Mouse (Mus musculus): ENCODE results near the gene Zfp629. TPM values are rescaled to one million over a fixed set of nuclear protein-coding genes. Genes with fewer than 3 reads are reported as not detected.

Zfp629 gene
- polyA plus RNA-seq, 1 experiment = 6.0 TPM

DNA sequence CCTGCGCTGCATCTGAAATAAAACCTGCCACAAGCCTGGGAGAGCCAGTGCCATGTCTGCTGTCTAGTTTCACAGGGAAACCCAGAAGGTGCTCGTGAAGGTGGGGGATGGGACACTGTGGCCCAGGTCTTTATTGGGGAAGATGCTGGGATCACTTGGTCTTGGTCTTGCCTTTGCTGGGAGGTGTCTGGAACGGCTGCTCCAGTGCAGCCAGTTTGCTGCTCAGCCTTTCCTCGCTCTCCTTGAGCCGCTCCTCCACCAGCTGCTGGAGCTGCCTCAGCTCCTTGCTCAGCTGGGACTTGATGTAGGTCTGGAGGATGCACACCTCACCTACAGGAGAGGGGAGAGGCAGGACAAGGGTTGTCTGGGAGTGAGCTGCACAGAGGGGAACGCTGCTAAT is 32.3 kb downstream of the Zfp629 start:
- Histone ChIP-seq H3K27me3 (ENCODE audit: control insufficient read depth, insufficient read depth, low read length, poor library complexity, severe bottlenecking) (no peaks in the 10 kb centered on the region), H3K9ac (ENCODE audit: low read depth, poor library complexity, severe bottlenecking) (no peak overlapping the region), H3K4me1 (ENCODE audit: control insufficient read depth, insufficient read depth, low read length) (no peaks in the 10 kb centered on the region), H3K9me3 (replicated peaks; ENCODE audit: control insufficient read depth, insufficient read depth, low read length, poor library complexity, severe bottlenecking) (no peaks in the 10 kb centered on the region), H3K36me3 (ENCODE audit: control insufficient read depth, insufficient read depth, low read length, poor library complexity, severe bottlenecking) (peaks cover 23% of the 10 kb centered on the region), H3K4me3 (ENCODE audit: low read depth, low read length) (no peak overlapping the region), H3K27ac (ENCODE audit: insufficient read depth, low read length) (no peak overlapping the region)
- TF ChIP-seq CTCF (IDR thresholded peaks at IDR 0.05; ENCODE audit: low read depth, low read length) = no peak
- TF ChIP-seq POLR2A (IDR thresholded peaks at IDR 0.05; ENCODE audit: insufficient read depth, low read length) = no peak
- no peak for TF ChIP-seq EP300 (IDR thresholded peaks at IDR 0.05; ENCODE audit: insufficient read depth, low read depth, low read length)

DNA sequence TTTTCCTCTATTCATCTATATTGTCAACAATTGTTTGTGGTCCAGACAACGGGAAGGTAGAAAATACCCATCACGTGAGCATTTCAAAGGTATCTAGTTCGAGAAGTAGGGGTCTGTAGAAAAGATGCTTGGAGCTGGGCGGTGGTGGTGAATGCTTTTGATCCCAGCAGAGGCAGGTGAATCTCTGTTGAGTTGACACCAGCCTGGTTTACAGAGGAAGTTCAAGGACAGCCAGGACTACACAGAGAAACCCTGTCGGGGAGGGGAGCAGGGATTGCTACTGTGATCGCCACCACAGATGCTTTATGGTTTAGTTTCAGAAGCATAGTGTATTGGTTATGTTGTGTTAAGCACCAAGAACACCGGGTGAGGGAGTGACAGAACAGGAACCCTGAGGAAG is 41.5 kb downstream of the Zfp629 start:
- H3K9ac ChIP-seq (ENCODE audit: low read depth, poor library complexity, severe bottlenecking) = peak overlapping the region; percentile 95
- peak overlapping the region; percentile 72 for H3K4me3 ChIP-seq (ENCODE audit: low read depth, low read length)
- H3K9me3 ChIP-seq (replicated peaks; ENCODE audit: control insufficient read depth, insufficient read depth, low read length, poor library complexity, severe bottlenecking) = no peaks in the 10 kb centered on the region
- TF ChIP-seq EP300 (IDR thresholded peaks at IDR 0.05; ENCODE audit: insufficient read depth, low read depth, low read length) (no peak), CTCF (IDR thresholded peaks at IDR 0.05; ENCODE audit: low read depth, low read length) (no peak)
- H3K4me1 ChIP-seq (ENCODE audit: control insufficient read depth, insufficient read depth, low read length) = peaks cover 2% of the 10 kb centered on the region
- H3K36me3 ChIP-seq (ENCODE audit: control insufficient read depth, insufficient read depth, low read length, poor library complexity, severe bottlenecking) = 0 out of 2 replicates have a peak, but pooled peaks cover 4% of the 10 kb centered on the region
- no peak overlapping the region for H3K27ac ChIP-seq (ENCODE audit: insufficient read depth, low read length)
- H3K27me3 ChIP-seq (ENCODE audit: control insufficient read depth, insufficient read depth, low read length, poor library complexity, severe bottlenecking) = no peaks in the 10 kb centered on the region

DNA sequence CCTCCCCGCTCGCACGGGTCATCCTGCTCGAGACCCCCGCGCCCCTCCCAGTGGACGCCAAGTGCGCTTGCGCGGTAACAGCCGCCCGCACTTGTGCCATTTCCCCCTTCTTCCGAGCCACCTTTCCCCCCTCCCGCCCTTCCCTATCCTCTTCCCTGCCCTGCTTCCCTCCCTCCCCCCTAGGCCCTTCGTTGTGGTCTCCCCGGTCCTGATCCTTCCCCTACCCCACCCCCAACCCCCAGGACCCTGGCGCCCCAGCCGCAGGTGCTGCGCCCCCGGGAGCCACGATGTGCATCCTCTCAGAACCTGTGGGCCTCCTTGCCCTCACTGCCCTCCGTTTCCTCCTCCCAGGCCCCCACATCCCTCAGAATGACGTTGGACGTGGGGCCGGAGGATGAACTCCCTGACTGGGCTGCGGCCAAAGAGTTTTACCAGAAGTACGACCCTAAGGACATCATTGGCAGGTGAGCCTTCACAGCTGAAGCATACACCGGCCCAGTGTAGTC is 42.0 kb downstream of the Zfp629 start:
- H3K4me3 ChIP-seq (ENCODE audit: low read depth, low read length) = peak overlapping the region; percentile 72
- 0 out of 2 replicates have a peak overlapping the region, but pooled peaks have one; percentile 1 for H3K27ac ChIP-seq (ENCODE audit: insufficient read depth, low read length)
- no peak for TF ChIP-seq CTCF (IDR thresholded peaks at IDR 0.05; ENCODE audit: low read depth, low read length)
- no peak for TF ChIP-seq POLR2A (IDR thresholded peaks at IDR 0.05; ENCODE audit: insufficient read depth, low read length)
- no peak for TF ChIP-seq EP300 (IDR thresholded peaks at IDR 0.05; ENCODE audit: insufficient read depth, low read depth, low read length)
- H3K27me3 ChIP-seq (ENCODE audit: control insufficient read depth, insufficient read depth, low read length, poor library complexity, severe bottlenecking) = no peaks in the 10 kb centered on the region
- 0 out of 2 replicates have a peak, but pooled peaks cover 4% of the 10 kb centered on the region for H3K36me3 ChIP-seq (ENCODE audit: control insufficient read depth, insufficient read depth, low read length, poor library complexity, severe bottlenecking)
- H3K9me3 ChIP-seq (replicated peaks; ENCODE audit: control insufficient read depth, insufficient read depth, low read length, poor library complexity, severe bottlenecking) = no peaks in the 10 kb centered on the region
- peak overlapping the region; percentile 95 for H3K9ac ChIP-seq (ENCODE audit: low read depth, poor library complexity, severe bottlenecking)
- peaks cover 2% of the 10 kb centered on the region for H3K4me1 ChIP-seq (ENCODE audit: control insufficient read depth, insufficient read depth, low read length)

DNA sequence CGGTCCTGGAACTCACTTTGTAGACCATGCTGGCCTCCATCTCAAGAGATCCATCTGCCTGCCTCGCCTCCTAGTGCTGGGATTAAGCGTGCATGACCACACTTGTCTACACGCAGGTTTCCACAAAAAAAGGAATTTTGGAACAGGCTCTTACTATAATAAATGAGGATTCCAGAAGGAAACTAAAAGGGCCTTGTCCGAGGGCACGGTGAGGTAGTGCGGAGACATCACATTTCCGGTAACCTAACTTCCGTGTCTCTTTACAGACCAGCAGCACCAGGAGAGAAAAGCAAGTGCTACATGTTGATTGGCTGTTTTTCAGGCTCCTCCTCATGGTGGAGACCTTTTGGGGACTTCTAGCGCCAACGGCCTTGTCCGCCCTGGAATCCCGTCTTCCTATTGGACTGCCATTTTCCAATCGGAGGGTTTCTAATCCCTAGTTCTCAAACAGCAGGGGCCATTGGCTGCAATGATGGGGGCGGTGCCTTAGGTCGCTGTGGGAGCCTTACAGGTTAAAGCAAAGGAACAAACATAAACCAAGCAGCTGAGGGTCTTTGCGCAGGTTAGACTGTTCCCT is 42.6 kb downstream of the Zfp629 start, which contains the start of gene Phkg2:
Phkg2 (plus strand) TSS at position 446 of the 577 bp plus-strand sequence.
- H3K27me3 ChIP-seq (ENCODE audit: control insufficient read depth, insufficient read depth, low read length, poor library complexity, severe bottlenecking) = no peaks in the 10 kb centered on the region
- H3K36me3 ChIP-seq (ENCODE audit: control insufficient read depth, insufficient read depth, low read length, poor library complexity, severe bottlenecking) = 0 out of 2 replicates have a peak, but pooled peaks cover 2% of the 10 kb centered on the region
- peak within 1 kb of the TSS; percentile 76 for H3K4me3 ChIP-seq (ENCODE audit: low read depth, low read length)
- H3K9me3 ChIP-seq (replicated peaks; ENCODE audit: control insufficient read depth, insufficient read depth, low read length, poor library complexity, severe bottlenecking) = no peaks in the 10 kb centered on the region
- TF ChIP-seq POLR2A (IDR thresholded peaks at IDR 0.05; ENCODE audit: insufficient read depth, low read length) (peak; percentile 72), CTCF (IDR thresholded peaks at IDR 0.05; ENCODE audit: low read depth, low read length) (no peak), EP300 (IDR thresholded peaks at IDR 0.05; ENCODE audit: insufficient read depth, low read depth, low read length) (no peak)
- H3K27ac ChIP-seq (ENCODE audit: insufficient read depth, low read length) = 0 out of 2 replicates have a peak within 1 kb of the TSS, but pooled peaks have one; percentile 1
- H3K4me1 ChIP-seq (ENCODE audit: control insufficient read depth, insufficient read depth, low read length) = peaks cover 2% of the 10 kb centered on the region
- H3K9ac ChIP-seq (ENCODE audit: low read depth, poor library complexity, severe bottlenecking) = peak within 1 kb of the TSS; percentile 95

DNA sequence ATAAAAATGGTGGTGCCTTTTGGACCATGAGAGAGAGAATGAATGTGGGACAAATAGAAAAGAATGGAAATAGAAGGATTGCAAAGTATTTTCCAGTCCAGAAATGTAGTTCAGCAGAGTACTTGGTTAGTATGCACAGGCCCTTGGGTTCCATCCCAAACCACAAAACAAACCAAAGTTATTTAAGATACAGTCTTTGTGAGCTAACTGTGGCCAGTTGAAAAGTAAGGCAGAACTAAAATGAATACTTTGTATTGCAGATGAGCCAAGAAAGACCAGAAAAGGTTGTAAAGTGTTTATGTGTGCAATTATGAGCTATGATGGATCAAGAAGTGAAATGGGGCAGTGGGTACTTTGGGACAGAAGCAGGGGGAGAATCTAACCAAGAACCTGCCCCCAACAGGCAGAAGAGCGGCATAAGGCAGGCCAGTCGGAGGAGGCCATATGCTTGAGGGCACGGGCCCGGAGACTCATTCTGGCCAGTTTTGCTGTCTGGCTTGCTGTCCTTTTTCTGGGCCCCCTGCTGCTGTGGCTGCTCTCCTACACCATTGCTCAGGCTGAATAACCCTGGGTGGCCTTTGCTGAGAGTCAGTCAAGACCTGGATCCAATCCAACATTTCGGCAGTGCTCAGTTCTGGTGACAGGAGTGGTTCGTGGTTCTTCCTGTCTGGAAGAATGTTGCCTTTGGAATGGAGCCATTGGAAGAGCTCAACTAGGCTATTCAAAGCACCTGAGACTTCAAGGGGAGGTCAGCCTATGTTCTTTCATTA is 51.0 kb downstream of the Zfp629 start:
- H3K27me3 ChIP-seq (ENCODE audit: control insufficient read depth, insufficient read depth, low read length, poor library complexity, severe bottlenecking) = no peaks in the 10 kb centered on the region
- H3K9ac ChIP-seq (ENCODE audit: low read depth, poor library complexity, severe bottlenecking) = no peak overlapping the region
- peaks cover 12% of the 10 kb centered on the region for H3K36me3 ChIP-seq (ENCODE audit: control insufficient read depth, insufficient read depth, low read length, poor library complexity, severe bottlenecking)
- H3K9me3 ChIP-seq (replicated peaks; ENCODE audit: control insufficient read depth, insufficient read depth, low read length, poor library complexity, severe bottlenecking) = no peaks in the 10 kb centered on the region
- H3K4me1 ChIP-seq (ENCODE audit: control insufficient read depth, insufficient read depth, low read length) = peaks cover 2% of the 10 kb centered on the region
- no peak overlapping the region for H3K27ac ChIP-seq (ENCODE audit: insufficient read depth, low read length)
- TF ChIP-seq EP300 (IDR thresholded peaks at IDR 0.05; ENCODE audit: insufficient read depth, low read depth, low read length) (no peak), POLR2A (IDR thresholded peaks at IDR 0.05; ENCODE audit: insufficient read depth, low read length) (no peak), CTCF (IDR thresholded peaks at IDR 0.05; ENCODE audit: low read depth, low read length) (no peak)
- no peak overlapping the region for H3K4me3 ChIP-seq (ENCODE audit: low read depth, low read length)
